Mouse (Mus musculus) midbrain, embryonic 15.5 days (tissue): Measurements from ENCODE around the gene Hand2. TPM values are rescaled to one million over a fixed set of nuclear protein-coding genes. Genes with fewer than 3 reads are reported as not detected.

Source experiments
- ATAC-seq: fragments of 200-750 bp; cut with Nextera tagmentation; replicated peaks from 2 replicates; pipeline ENCODE4 v1.8.0; 2017; ENCODE audit warnings: moderate TSS enrichment
- H3K27ac ChIP-seq: fragments of 300-500 bp; sonication (generic); 2 replicates; pipeline ENCODE4 v1.5.1; 2015; ENCODE audit warnings: mild to moderate bottlenecking, inconsistent platforms
- H3K27me3 ChIP-seq: fragments of 300-500 bp; sonication (generic); replicated peaks from 2 replicates; pipeline ENCODE4 v1.6.1; 2015; ENCODE audit warnings: inconsistent platforms
- H3K36me3 ChIP-seq: fragments of 300-500 bp; sonication (generic); replicated peaks from 2 replicates; pipeline ENCODE4 v1.6.1; 2015; ENCODE audit warnings: inconsistent platforms
- H3K4me1 ChIP-seq: fragments of 300-500 bp; sonication (generic); 2 replicates; pipeline ENCODE4 v1.6.1; 2015; ENCODE audit warnings: inconsistent platforms
- H3K4me2 ChIP-seq: fragments of 300-500 bp; sonication (generic); 2 replicates; pipeline ENCODE4 v1.6.1; 2015; ENCODE audit warnings: inconsistent platforms, mild to moderate bottlenecking, moderate library complexity
- H3K4me3 ChIP-seq: fragments of 300-500 bp; sonication (generic); 2 replicates; pipeline ENCODE4 v1.5.1; 2015; ENCODE audit warnings: mild to moderate bottlenecking, inconsistent platforms
- H3K9ac ChIP-seq: fragments of 300-500 bp; sonication (generic); 2 replicates; pipeline ENCODE4 v1.6.1; 2015; ENCODE audit warnings: mild to moderate bottlenecking, inconsistent platforms
- H3K9me3 ChIP-seq: fragments of 300-500 bp; sonication (generic); 2 replicates; pipeline ENCODE4 v1.6.1; 2016; ENCODE audit warnings: inconsistent platforms
- WGBS: fragments of 180-500 bp; shearing (Covaris S2); methylation state at CpG from one replicate; pipeline ENCODE4 v1.1.7; 2015; ENCODE audit warnings: mixed read lengths; 5-methylcytosine and 5-hydroxymethylcytosine counted together
- polyA plus RNA-seq: library from polyadenylated mRNA; unstranded; fragments of >200 nt; fragmentation: Nextera tagmentation; extraction: Ambion mirVana; gene quantifications from 2 replicates; pipeline ENCODE4 v1.2.1, GENCODE M21; 2015

Gene Hand2
- polyA plus RNA-seq, 1 experiment from 2014 or later, result not detected

DNA sequence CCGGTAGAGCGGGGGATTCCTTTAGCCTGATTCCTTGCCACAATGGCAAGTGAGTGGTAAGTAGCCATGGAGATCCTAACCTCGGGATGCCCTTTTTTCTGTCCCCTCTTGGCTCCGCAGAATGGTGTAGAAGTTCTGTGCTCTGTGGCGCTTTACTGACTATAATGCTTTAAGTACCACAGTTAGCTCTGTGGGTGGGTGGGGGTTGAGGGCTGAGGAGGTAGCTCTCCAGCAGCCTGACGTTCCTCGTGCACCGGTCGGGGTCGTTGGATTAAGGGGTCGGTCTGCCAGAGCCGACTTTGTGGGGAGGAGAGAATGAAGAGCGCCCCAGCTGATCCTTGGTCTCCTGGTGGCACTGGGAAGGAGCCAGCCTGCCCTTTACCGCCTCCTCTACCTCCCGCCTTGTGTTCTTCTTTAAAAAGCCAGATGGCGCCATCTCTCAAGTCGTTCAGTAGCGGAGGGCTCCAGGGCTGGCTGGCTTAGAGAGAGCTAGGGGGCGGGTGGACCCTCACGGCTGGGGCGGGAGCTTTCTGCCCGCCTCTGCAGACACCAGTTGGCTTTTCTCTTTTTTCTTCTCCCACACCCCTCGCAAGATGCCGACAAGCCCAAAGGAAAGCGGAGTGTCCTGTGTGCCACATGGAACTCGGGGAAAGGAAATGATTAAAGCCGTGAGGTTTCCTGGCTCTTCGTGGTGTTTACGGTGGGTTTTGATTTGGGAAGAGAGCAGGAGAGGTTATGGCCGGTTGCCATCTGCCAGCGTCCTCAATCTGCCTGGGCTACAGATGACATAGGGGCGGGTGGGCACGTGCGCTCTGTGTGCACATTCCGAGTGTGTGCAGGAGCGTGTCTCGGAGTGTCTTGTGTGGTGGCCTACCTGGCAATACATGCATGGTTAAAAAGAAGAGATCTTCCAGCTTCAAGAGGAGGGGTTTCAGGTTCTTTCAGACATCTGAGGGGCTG is 32.8 kb downstream of the Hand2 start:
- under 1% methylated on average over 37 of the region's 37 CpGs for WGBS
- Histone ChIP-seq H3K4me1 (peaks cover 9% of the 10 kb centered on the region), H3K9ac (peak overlapping the region; percentile 33), H3K27me3 (peaks cover 54% of the 10 kb centered on the region), H3K27ac (no peak overlapping the region), H3K36me3 (no peaks in the 10 kb centered on the region), H3K9me3 (no peaks in the 10 kb centered on the region), H3K4me2 (peak overlapping the region; percentile 89), H3K4me3 (peak overlapping the region; percentile 45)
- ATAC-seq, result peak; percentile 97

DNA sequence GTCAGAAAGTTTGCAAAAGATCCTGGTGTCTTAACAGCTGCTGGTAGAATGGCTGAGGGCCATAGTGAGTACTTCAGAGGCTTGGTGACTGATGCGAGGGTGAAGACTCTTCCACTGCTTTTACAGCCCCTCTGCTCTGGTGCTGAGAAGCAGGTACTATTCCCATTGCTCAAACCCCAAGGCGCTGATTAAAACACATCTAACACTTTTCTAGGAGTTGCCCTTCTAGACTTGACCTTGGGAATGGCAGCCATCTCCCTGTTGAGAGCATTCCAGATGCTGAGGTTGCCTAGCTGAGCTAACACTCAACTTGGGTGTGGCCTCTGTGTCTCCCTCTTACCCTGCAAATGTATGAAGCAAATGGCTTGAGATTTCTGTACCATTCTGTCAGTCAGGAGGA is 34.1 kb downstream of the Hand2 start:
- H3K4me3 ChIP-seq, result no peak overlapping the region
- no peaks in the 10 kb centered on the region for H3K9me3 ChIP-seq
- peaks cover 41% of the 10 kb centered on the region for H3K27me3 ChIP-seq
- ATAC-seq, result no peak
- no peak overlapping the region for H3K4me2 ChIP-seq
- 71% methylated on average over 2 of the region's 2 CpGs for WGBS
- no peaks in the 10 kb centered on the region for H3K36me3 ChIP-seq
- no peak overlapping the region for H3K27ac ChIP-seq
- no peak overlapping the region for H3K9ac ChIP-seq
- peaks cover 9% of the 10 kb centered on the region for H3K4me1 ChIP-seq

DNA sequence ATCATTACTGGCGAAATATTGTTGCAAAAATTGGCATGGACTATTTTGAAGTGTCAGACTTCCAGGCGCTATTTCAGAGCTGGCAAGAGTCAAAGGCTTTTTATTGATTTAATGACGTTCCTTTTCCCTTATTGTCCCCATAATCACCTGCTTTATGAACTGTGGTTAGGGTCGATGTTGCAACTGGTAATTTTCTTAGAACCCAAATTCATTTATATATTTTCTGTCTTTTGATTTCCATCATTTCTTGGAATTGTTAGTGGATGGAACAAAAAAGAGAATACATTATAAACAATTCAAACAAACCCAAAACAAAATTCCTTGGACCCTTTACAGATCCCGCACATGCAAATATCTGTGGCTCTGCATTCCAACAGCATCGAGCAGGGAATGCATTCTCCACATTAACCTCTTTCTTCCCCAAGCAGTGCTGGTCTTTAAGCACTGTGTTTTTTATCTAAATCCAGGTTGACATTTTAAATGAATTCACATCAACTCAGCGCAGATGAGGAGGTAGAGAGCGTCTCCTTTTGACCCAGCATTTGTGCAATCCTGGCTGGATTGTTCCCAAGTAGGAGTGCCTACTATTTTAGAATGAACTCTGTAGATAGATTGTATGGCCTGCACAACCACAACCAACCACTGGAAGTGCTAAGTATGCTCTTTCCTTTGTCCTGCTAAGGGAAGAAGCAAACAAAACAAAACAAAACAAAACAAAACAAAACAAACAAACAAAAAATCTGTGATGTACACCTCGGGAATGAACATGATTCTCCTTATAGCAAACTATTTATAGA is 35.9 kb downstream of the Hand2 start:
- Histone ChIP-seq H3K4me2 (no peak overlapping the region), H3K27ac (no peak overlapping the region), H3K9ac (no peak overlapping the region), H3K4me1 (peaks cover 9% of the 10 kb centered on the region), H3K27me3 (peaks cover 28% of the 10 kb centered on the region), H3K36me3 (no peaks in the 10 kb centered on the region), H3K4me3 (no peak overlapping the region), H3K9me3 (no peaks in the 10 kb centered on the region)
- no peak for ATAC-seq
- WGBS, result 73% methylated on average over 9 of the region's 9 CpGs

DNA sequence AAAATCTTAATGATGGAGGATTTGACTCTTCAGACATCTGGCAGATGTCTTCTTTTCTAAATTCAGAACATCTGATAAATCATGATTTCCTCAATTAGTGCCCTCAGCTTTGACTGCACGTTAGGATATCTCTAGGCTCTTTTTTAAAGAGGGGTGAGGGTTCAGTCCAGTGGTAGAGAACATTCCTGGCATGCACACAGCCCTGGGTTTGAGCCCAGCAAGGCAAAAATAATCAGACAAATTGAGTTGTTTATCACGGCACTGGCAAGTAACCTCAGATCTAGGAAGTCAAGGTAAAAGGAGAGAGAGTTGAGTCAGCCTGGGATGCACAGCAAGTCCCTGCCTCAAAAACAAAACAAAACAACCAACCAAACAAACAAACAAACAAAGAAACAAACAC is 39.7 kb downstream of the Hand2 start:
- H3K9me3 ChIP-seq, result no peaks in the 10 kb centered on the region
- no peak for ATAC-seq
- H3K9ac ChIP-seq, result no peak overlapping the region
- peaks cover 3% of the 10 kb centered on the region; the same call in 1 of the 2 replicates for H3K27me3 ChIP-seq
- no peak overlapping the region for H3K27ac ChIP-seq
- H3K4me3 ChIP-seq, result no peak overlapping the region
- no peaks in the 10 kb centered on the region for H3K4me1 ChIP-seq
- no peak overlapping the region for H3K4me2 ChIP-seq
- H3K36me3 ChIP-seq, result no peaks in the 10 kb centered on the region
- WGBS, result 57% methylated on average over 2 of the region's 2 CpGs

DNA sequence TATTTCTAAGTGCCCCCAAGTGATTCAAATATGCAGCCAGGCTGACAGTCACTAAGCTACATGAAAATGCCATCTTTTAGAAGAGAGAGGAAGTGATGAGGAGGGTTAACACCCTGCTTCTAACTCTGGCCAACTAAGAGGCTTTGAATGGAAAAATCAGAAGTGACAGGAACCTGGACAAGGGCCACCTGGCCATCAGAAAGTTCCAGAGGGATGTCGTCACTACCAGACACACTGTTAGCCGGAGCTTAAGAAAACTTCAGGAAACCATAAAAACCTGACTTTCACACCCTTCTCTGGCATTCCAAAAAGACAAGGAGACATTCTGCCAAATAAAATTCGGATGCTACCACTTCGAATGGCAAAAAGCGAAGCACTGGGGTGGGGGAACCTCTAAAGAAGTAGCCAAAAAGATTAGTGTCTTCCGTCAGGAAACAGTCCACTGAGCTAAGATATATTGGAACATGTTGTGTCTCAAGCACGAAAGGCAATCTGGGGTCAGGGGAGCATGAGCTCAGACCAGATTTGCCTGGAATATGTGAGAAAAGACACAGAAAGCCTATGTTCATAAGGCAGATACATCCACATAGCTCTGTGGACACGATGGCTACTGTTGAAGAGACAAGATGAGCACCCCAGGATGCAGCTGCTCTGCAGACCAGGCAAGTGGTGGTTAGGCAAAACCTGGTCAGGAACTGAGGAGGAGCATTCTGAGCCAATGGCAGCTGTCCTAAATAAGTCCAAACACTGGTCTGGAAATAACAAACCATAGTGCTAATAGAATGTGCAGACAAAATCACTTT is 40.4 kb downstream of the Hand2 start:
- Histone ChIP-seq H3K36me3 (no peaks in the 10 kb centered on the region), H3K9ac (no peak overlapping the region), H3K4me1 (no peaks in the 10 kb centered on the region), H3K27ac (no peak overlapping the region), H3K27me3 (no peaks in the 10 kb centered on the region), H3K9me3 (no peaks in the 10 kb centered on the region), H3K4me3 (no peak overlapping the region), H3K4me2 (no peak overlapping the region)
- 73% methylated on average over 8 of the region's 8 CpGs for WGBS
- no peak for ATAC-seq

DNA sequence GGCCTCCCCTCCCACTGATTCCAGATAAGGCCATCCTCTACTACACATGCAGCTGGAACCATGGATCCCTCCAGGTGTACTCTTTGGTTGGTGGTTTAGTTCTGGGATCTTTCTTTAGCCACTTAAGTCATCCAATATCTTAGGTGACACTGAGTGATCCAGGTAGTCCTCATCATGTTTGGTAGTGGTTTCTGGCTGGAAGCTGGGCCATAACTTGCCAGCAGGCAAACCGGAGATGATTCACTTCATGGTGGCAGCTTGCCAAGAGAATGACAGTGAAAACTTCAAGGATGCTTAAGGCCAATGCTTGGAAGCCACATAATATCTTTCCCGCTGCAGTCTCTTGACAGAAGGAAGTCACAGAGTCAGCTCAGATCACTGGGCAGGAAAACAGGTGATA is 42.1 kb downstream of the Hand2 start:
- Histone ChIP-seq H3K27ac (no peak overlapping the region), H3K9me3 (no peaks in the 10 kb centered on the region), H3K27me3 (no peaks in the 10 kb centered on the region), H3K9ac (no peak overlapping the region), H3K4me2 (no peak overlapping the region), H3K4me1 (no peaks in the 10 kb centered on the region), H3K36me3 (no peaks in the 10 kb centered on the region), H3K4me3 (no peak overlapping the region)
- no peak for ATAC-seq
- 79% methylated on average over 2 of the region's 2 CpGs for WGBS

DNA sequence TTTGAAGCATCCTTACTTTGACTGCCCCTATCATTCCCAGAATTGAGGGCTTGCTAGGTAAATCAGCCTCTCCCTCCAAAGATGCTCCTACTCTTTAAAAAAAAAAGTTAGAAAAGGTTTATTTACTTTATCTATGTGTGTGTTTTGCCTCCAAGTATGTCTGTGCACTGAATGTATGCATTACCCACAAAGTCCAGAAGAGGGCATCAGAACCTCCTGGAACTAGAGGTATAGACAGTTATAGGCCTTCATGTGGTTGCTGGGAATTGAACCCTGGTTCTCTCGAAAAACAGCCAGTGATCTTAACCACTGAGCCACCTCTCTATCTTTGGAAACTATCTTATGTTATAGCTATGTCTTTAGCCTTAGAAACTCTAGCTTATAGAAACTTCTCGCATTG is 53.3 kb downstream of the Hand2 start:
- WGBS, result 90% methylated on average over 2 of the region's 2 CpGs
- H3K36me3 ChIP-seq, result no peaks in the 10 kb centered on the region
- H3K9me3 ChIP-seq, result no peaks in the 10 kb centered on the region
- no peaks in the 10 kb centered on the region for H3K4me1 ChIP-seq
- H3K27ac ChIP-seq, result no peak overlapping the region
- no peak overlapping the region for H3K4me3 ChIP-seq
- H3K27me3 ChIP-seq, result no peaks in the 10 kb centered on the region
- H3K4me2 ChIP-seq, result no peak overlapping the region
- no peak overlapping the region for H3K9ac ChIP-seq
- ATAC-seq, result no peak

Other genes with a start within 250 kb of the Hand2 start
- gene Scrg1, start 134.9 kb downstream of the Hand2 start, polyA plus RNA-seq, result 8.1 and 8.5 TPM in 2 replicates
- gene Sap30, start 166.9 kb downstream of the Hand2 start, polyA plus RNA-seq, result 32.6 and 33.4 TPM in 2 replicates
- 46.1 and 61.2 TPM in 2 replicates for gene Hmgb2, start 190.9 kb downstream of the Hand2 start, polyA plus RNA-seq